Mouse (Mus musculus) left cerebral cortex, postnatal 14 days (tissue): ENCODE results near the gene Nat8f5. TPM values are rescaled to one million over a fixed set of nuclear protein-coding genes. Genes with fewer than 3 reads are reported as not detected.
A peak's percentile ranks its signal among the peaks of the same experiment; 100 is the strongest.
"Not testable (repeated sequence)": the region's sequence is repeated elsewhere in the genome, so short reads cannot be mapped to it uniquely, and the experiment has no call there.

Source experiments
- DNase-seq, 2 experiments: peaks; one replicate each; pipeline ENCODE4 v3.0.0; 2021 to 2022; ENCODE audit warnings: low spot score in 2 of 2, mixed read lengths in 1 of 2
- intact Hi-C: fragments of 180-260 bp; cut with DNase I; formaldehyde crosslinking; loops from one replicate; pipeline ENCODE4 v1.15.1; 2025
- total RNA-seq, 2 experiments: library from RNA; stranded (reverse); gene quantifications; 2 replicates each; pipeline ENCODE4 v1.2.3; 2021

The Nat8f5 gene
- total RNA-seq, 2 experiments from 2014 or later, result 2.2 to 3.1 TPM

DNA sequence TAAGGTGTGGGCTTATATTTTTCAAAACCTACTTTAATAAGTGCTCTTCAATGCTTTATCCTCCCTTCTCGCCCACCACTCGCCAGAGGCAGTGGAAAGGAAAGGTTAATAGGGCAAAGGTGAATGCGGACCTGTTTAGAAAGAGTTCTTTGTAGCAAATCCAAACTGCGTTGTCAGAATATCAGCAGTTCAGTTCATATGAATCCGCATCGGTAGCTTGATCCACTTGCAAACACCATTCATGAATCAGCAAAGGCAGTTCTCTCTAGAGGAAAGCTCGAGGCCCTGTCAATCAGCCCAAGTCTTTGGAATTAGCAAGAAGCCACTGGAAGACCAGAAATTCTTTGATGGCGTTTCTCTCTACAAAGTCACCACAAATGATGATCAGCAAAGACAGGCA lies 17.9 kb upstream of the Nat8f5 start:
- intact Hi-C loops, result loop anchor here (2.0 to 10.0 kb wide), 2 partner anchors 56 to 176 kb away; partner anchors contain the start of gene Figla
- no peak for DNase-seq

DNA sequence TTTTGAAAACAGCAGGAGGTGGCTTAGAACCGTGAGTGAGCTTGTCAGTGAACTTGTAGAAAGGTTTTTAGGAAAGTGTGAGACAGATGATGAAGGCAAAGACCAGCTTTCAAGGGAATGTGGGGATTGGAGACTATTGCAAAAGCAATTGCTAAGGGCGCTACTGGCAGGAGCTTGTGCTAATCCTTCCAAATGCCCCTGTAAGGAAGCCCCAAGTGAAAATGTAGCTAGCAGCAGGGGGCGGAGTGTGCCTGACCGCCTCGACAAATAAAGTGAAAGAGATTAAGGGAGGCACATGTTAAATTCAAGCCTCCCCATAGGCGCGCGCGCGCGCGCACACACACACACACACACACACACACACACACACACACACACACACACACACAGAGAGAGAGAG lies 16.5 kb upstream of the Nat8f5 start:
- intact Hi-C loops, result loop anchor here (10.0 kb wide), 1 partner anchor 177 kb away; the partner anchor contains the start of gene Figla

DNA sequence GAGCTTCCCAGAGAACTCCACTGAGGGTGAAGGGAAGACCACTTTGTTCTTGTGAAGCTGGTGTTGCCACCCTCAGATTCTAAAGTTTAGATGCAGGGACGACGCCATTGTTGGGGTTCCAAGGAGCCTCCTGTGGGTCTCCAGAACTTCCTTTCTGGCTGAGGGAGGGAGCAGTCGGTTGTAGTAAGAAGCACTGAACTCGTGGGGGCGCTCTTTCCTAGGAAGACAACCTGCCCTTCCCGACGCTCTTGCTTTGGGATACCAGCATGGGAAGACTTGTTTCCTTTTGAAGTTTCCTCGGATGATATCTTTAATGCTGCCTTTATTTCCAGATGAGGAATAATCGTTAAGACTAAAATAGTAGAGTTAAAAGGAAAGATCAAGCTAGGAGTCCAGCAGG lies 16.1 kb upstream of the Nat8f5 start:
- peak; percentile 57 to 68 for DNase-seq
- intact Hi-C loops, result loop anchor here (10.0 kb wide), 1 partner anchor 178 kb away; the partner anchor contains the start of gene Figla

More for the DNA sequence above, 16.5 kb upstream of the Nat8f5 start:
- DNase-seq, result peak; percentile 31 to 40

- intact Hi-C loops, result loop anchor here (10.0 kb wide), 1 partner anchor 179 kb away; the partner anchor contains the start of gene Figla
- DNase-seq, result not testable (repeated sequence)
Measured at GRCm38 (mm10) chr6:85836098-85836497, 15.3 kb upstream of the Nat8f5 start.

DNA sequence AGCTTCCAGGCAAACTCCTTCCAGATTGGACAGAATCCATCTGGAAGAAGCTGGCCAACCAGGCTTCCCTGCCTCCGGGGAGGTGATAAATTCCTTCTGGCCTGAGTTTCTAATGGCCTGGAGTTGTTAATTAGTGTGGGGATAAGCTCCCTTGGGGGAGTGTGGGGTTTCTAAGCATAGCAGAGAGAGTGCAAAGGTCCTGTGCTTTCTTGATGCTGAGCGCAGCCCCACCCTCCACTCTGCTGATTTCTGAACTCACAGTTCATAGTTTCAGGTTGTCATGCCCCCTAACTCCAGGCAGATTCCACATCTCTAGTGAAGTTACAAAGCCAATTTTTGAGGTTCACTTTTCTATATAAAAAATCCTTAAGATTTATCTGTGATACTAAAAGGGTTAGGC lies 14.3 kb upstream of the Nat8f5 start:
- intact Hi-C loops, result loop anchor here (10.0 kb wide), 1 partner anchor 180 kb away; the partner anchor contains the start of gene Figla
- not testable (repeated sequence) for DNase-seq

DNA sequence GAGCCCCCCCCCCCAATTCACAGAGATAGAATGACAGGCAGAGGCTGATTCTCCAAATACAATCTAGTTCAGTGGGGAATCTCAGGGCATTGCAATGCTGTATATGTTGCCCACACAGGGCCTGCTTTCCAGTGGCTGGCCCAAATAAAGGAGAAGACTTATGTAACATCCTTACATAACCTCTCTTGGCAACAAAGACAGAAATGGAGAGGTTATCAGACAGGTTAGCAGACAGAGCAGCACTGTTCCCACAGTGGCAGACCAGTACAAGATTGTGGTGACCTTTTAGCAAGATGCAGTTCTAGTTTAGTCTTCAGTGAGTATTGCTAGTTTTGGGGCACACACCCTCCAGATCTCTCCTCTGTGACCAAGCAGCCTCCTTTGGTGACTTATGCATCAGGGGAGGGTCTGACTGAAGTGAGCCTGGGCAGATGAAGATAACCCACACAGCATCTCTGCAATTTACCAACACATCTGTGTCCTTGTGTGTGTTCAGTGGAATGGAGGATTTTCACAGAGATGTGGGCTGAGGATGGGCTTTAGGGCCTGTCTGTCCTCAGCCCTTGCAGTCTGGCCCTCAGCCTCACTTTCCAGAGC lies 13.8 kb upstream of the Nat8f5 start:
- DNase-seq, result peak in 1 of 2 experiments; percentile 35
- intact Hi-C loops, result loop anchor here (10.0 kb wide), 1 partner anchor 180 kb away; the partner anchor contains the start of gene Figla

DNA sequence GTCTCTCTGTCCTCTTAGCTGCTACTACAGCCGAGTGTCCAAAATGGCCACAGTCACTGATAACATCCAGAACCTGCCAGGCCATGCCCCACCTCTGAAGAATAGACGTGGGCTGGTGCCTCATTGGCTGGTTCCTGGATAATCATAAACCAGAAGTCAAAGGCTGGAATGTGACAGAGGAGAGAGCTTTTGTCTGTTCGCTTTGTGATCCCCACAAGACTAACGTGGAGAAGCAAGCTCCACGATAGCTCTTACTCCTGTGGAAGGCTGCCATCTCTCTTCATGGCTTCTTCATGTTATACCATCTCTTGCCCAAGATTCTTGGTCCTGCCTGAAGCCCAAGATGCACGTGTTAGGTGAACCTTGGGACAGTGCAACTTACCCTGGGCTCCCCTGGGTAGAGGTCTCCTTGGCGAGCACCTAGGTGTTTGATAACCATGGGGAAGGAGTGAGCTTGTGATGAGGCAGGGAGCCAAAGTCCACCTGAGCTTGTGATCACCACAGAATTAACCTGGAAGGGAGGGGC lies 11.1 kb upstream of the Nat8f5 start, which contains the start of gene Nat8:
Gene Nat8 (minus strand): TSS at position 287 of the 526 bp plus-strand sequence.
- no peak for DNase-seq
- intact Hi-C loops, result loop anchor here (10.0 kb wide), 1 partner anchor 183 kb away; the partner anchor contains the start of gene Figla

- no peak for DNase-seq
- intact Hi-C loops, result no loop called here
Measured at GRCm38 (mm10) chr6:85829462-85829861, 8.7 kb upstream of the Nat8f5 start.

DNA sequence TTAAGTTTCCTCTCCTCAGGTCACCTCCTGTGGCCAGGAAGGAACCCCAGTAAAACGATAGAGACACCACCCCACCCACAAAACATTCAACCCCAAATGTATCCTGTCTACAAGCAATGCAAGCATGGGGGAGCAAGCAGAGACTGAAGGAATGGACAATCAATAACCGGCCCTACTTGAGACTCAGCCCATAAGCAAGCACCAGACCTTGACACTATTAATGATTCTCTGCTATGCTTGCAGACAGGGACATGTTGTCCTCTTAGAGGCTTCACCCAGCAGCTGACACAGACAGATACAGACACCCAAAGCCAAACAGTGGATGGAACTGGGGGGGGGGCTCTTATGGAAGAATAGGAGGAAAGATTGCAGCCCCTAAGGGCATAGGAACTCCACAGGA lies 5.1 kb upstream of the Nat8f5 start:
- intact Hi-C loops, result no loop called here
- DNase-seq, result no peak

DNA sequence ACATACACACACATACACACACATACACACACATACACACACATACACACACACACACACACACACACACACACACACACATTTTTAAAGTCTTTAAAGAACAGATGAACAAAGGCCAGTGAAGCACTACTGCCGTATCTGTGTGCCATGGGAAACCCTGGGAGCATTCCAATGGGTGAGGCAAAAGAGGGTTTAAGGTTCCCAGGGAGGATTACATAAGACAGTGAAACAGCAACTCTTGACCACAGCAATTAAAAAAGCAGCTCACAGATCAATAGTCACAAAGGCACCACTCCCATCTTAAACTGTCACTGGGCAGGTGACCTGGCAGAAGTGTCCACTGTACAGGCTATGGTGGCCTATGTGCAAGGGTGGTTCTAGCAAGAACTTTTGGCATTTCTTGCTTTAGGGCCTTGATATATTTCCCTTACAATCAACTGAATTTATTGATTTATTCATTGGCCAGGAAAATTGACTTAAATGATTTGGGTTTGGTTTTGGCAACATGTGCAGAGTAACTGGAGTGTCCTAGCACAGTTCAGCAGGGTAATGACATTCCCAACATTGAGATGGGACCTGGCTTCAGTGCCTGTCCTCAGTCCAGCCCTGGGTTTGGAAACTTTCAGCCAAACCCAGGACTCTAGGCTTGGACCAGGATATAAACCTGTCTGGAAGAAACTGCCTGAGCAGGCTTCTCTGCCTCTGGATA lies 2.8 kb upstream of the Nat8f5 start:
- intact Hi-C loops, result no loop called here
- DNase-seq, result no peak

GRCm38 (mm10) chr6:85822286-85822685 lies 1.5 kb upstream of the Nat8f5 start:
- intact Hi-C loops, result no loop called here
- DNase-seq, result no peak

- no peak for DNase-seq
- intact Hi-C loops, result no loop called here
Measured at GRCm38 (mm10) chr6:85818338-85818737, 2.4 kb downstream of the Nat8f5 start.

- no peak for DNase-seq
- intact Hi-C loops, result no loop called here
Measured at GRCm38 (mm10) chr6:85813339-85813738, 7.4 kb downstream of the Nat8f5 start.

DNA sequence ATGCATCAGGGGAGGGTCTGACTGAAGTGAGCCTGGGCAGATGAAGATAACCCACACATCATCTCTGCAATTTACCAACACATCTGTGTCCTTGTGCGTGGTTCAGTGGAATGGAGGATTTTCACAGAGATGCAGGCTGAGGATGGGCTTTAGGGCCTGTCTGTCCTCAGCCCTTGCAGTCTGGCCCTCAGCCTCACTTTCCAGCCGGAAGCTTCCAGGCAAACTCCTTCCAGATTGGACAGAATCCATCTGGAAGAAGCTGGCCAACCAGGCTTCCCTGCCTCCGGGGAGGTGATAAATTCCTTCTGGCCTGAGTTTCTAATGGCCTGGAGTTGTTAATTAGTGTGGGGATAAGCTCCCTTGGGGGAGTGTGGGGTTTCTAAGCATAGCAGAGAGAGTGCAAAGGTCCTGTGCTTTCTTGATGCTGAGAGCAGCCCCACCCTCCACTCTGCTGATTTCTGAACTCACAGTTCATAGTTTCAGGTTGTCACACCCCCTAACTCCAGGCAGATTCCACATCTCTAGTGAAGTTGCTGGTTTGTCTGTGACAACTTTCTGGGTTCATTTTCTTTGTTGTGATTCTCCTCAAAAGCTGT lies 9.7 kb downstream of the Nat8f5 start:
- intact Hi-C loops, result not testable (repeated sequence)

DNA sequence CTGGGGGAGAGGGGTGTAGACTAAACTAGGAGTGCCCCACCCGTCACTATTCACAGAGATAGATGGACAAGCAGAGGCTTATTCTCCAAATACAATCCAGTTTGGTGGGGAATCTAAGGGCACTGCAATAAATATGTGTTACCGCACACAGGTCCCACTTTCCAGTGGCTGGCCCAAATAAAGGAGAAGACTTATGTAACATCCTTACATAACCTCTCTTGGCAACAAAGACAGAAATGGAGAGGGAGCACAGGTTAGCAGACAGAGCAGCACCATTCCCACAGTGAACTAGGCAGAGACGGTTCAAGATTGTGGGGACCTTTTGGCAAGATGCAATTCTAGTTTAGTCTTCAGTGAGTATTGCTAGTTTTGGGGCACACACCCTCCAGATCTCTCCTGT lies 10.3 kb downstream of the Nat8f5 start:
- intact Hi-C loops, DNase-seq: not testable (repeated sequence)

More for the DNA sequence above, 9.7 kb downstream of the Nat8f5 start:
- DNase-seq, result not testable (repeated sequence)

- DNase-seq, intact Hi-C loops: not testable (repeated sequence)
Measured at GRCm38 (mm10) chr6:85809784-85810183, 11.0 kb downstream of the Nat8f5 start.

- intact Hi-C loops, DNase-seq: not testable (repeated sequence)
Measured at GRCm38 (mm10) chr6:85803180-85803579, 17.6 kb downstream of the Nat8f5 start.
